ENCODE assay signal across 8 mouse cellular contexts in the genomic region with DNA sequence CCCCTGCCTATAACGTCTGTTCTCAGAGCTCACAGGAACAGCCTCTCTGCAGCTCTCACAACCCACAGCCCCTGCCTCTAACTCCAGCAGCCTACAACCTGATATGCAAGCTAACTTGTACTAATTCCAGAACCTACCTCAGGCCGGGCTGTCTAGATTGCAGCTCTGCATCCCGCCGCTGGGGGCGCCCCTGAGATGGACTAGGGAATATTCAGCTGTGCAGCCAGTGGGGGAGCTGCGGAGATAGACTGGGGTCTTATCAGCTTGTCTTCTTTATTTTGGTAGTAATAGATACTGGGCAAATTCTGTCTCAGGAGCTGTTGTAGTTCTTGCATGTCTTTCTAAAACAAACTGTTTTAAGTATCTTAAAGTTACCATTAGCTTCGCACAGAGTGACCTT.
DNase-seq lines count a peak whose midpoint lies in the region; ATAC-seq and TF ChIP-seq lines count a peak whose summit lies in the region.

No protein-coding gene starts in this region.

- no peak overlapping the region for H3K9ac ChIP-seq in heart, postnatal 0 days (replicated peaks; ENCODE audit: low read depth, low read length)

- no peak overlapping the region for H3K27ac ChIP-seq in heart, postnatal 0 days (ENCODE audit: low read depth)

- TF ChIP-seq EP300 in heart, postnatal 0 days (IDR thresholded peaks at IDR 0.05; ENCODE audit: low read depth), result no peak

- intact Hi-C loops in left cerebral cortex, postnatal 25 days (cut with DNase I), result no loop called here

- H3K4me1 ChIP-seq in heart, postnatal 0 days (ENCODE audit: control insufficient read depth, insufficient read depth), result peaks cover 4% of the 10 kb centered on the region; the same call in 1 of the 2 replicates

- H3K9me3 ChIP-seq in heart, postnatal 0 days (replicated peaks; ENCODE audit: control insufficient read depth, low read length), result no peaks in the 10 kb centered on the region

- 0 out of 2 replicates have a peak, but pooled peaks cover 6% of the 10 kb centered on the region for H3K36me3 ChIP-seq in heart, postnatal 0 days (replicated peaks; ENCODE audit: control insufficient read depth, insufficient read depth, low read length)

- peak; percentile 70 for TF ChIP-seq CTCF in heart, postnatal 0 days (IDR thresholded peaks at IDR 0.05; ENCODE audit: low read depth)

- H3K4me2 ChIP-seq in heart, postnatal 0 days (ENCODE audit: low read depth, low read length), result no peak overlapping the region

- DNase-seq in heart, postnatal 0 days (ENCODE audit: low spot score), result peak; percentile 50
- DNase-seq in heart, adult 18-20 months, result no peak
- peak; percentile 62 for DNase-seq in right cerebral cortex, postnatal 14 days
- no peak for DNase-seq in right cerebral cortex, adult 18-20 months
- peak; percentile 40 for DNase-seq in embryo, embryonic 9.5 days (ENCODE audit: extremely low spot score)
- DNase-seq in mesoderm, embryonic 11.5 days (ENCODE audit: low read depth, low spot score), result peak; percentile 50
- DNase-seq in urinary bladder, postnatal 10 days (ENCODE audit: low spot score), result no peak
- no peak for DNase-seq in left cerebral cortex, postnatal 25 days (ENCODE audit: low spot score in 2 of 2)

- 34% methylated on average over 7 of the region's 7 CpGs for WGBS in heart, postnatal 0 days

- H3K27me3 ChIP-seq in heart, postnatal 0 days (ENCODE audit: control insufficient read depth, insufficient read depth, low read length), result no peaks in the 10 kb centered on the region

- no peak for ATAC-seq in heart, postnatal 0 days (ENCODE audit: insufficient read depth, low read depth)

- H3K4me3 ChIP-seq in heart, postnatal 0 days (ENCODE audit: low read depth, low read length), result no peak overlapping the region

Comparison
In these comparisons a context has a peak if more than half of its experiments do, and no peak if none do; other contexts are left out.
1. DNase-seq: peak in heart, postnatal 0 days (single experiment), right cerebral cortex, postnatal 14 days (single experiment), embryo, embryonic 9.5 days (single experiment) and mesoderm, embryonic 11.5 days (single experiment); none in heart, adult 18-20 months (0 of 2), right cerebral cortex, adult 18-20 months (single experiment), urinary bladder, postnatal 10 days (single experiment) and left cerebral cortex, postnatal 25 days (0 of 2).